Mouse (Mus musculus) MEL (cell line): ENCODE measurements around the gene Znhit1. TPM values are rescaled to one million over a fixed set of nuclear protein-coding genes. Genes with fewer than 3 reads are reported as not detected.
A peak's percentile ranks its signal among the peaks of the same experiment; 100 is the strongest.

ENCODE experiments used
- DNase-seq: peaks from one replicate; pipeline ENCODE4 v3.0.0; 2011; ENCODE audit warnings: low read depth, low spot score
- H3K27ac ChIP-seq: 2 replicates; pipeline ENCODE4 v1.5.1; 2012; ENCODE audit warnings: low read depth, mild to moderate bottlenecking, control low read depth, low read length, moderate library complexity; ENCODE audit not compliant: control insufficient read depth
- H3K27me3 ChIP-seq, 2 experiments: fragments of 150-350 bp in 1 of 2; sonication (generic) in 1 of 2; 2 replicates each; pipeline ENCODE4 v1.6.1; 2012; ENCODE audit warnings: low read length in 2 of 2, mild to moderate bottlenecking in 2 of 2, improper control_type of control experiment in 1 of 2, moderate library complexity in 1 of 2; ENCODE audit not compliant: insufficient read depth in 2 of 2, control insufficient read depth in 1 of 2
- H3K36me3 ChIP-seq, 2 experiments: 2 replicates each; pipeline ENCODE4 v1.6.1; 2012 to 2014; ENCODE audit warnings: low read length in 2 of 2, improper control_type of control experiment in 1 of 2, inconsistent platforms in 1 of 2, mild to moderate bottlenecking in 1 of 2; ENCODE audit not compliant: insufficient read depth in 2 of 2, control insufficient read depth in 1 of 2
- H3K4me1 ChIP-seq, 2 experiments: fragments of 150-350 bp in 1 of 2; sonication (generic) in 1 of 2; 2 replicates each; pipeline ENCODE4 v1.6.1; 2012; ENCODE audit warnings: low read length in 2 of 2, improper control_type of control experiment in 1 of 2, mild to moderate bottlenecking in 1 of 2; ENCODE audit not compliant: insufficient read depth in 2 of 2, control insufficient read depth in 1 of 2
- H3K4me3 ChIP-seq, 2 experiments: fragments of 150-350 bp in 1 of 2; sonication (generic) in 1 of 2; 2 replicates each; pipeline ENCODE4 v1.5.1; 2012; ENCODE audit warnings: low read depth in 2 of 2, low read length in 2 of 2, mild to moderate bottlenecking in 2 of 2, moderate library complexity in 2 of 2, control low read depth in 1 of 2, improper control_type of control experiment in 1 of 2; ENCODE audit not compliant: control insufficient read depth in 1 of 2, insufficient read depth in 1 of 2
- H3K79me2 ChIP-seq: 2 replicates; pipeline ENCODE4 v1.6.1; 2012; ENCODE audit warnings: mild to moderate bottlenecking, low read length, moderate library complexity; ENCODE audit not compliant: control insufficient read depth, poor library complexity, insufficient read depth
- H3K9ac ChIP-seq: 2 replicates; pipeline ENCODE4 v1.6.1; 2012; ENCODE audit warnings: low read depth, mild to moderate bottlenecking, control low read depth, low read length, moderate library complexity; ENCODE audit not compliant: control insufficient read depth, poor library complexity, severe bottlenecking
- H3K9me3 ChIP-seq: fragments of 150-350 bp; sonication (generic); replicated peaks from 2 replicates; pipeline ENCODE4 v1.6.1; 2012; ENCODE audit warnings: mild to moderate bottlenecking, low read length, improper control_type of control experiment, moderate library complexity; ENCODE audit not compliant: insufficient read depth
- BHLHE40 ChIP-seq: IDR thresholded peaks from 2 replicates; pipeline ENCODE4 v1.6.1; 2012; ENCODE audit warnings: low read depth, mild to moderate bottlenecking, inconsistent platforms, low read length, improper control_type of control experiment, borderline replicate concordance
- CHD1 ChIP-seq: IDR thresholded peaks from 2 replicates; pipeline ENCODE4 v1.6.1; 2012; ENCODE audit warnings: low read depth, mild to moderate bottlenecking, inconsistent platforms, low read length, improper control_type of control experiment
- CHD2 ChIP-seq: IDR thresholded peaks from 2 replicates; pipeline ENCODE4 v1.6.1; 2011; ENCODE audit warnings: low read length, improper control_type of control experiment
- CTCF ChIP-seq, 3 experiments: IDR thresholded peaks in 2 of 3; conservative IDR thresholded peaks in 1 of 3; 2 replicates each; pipeline ENCODE4 v1.5.1; 2011 to 2012; ENCODE audit warnings: low read length in 3 of 3, low read depth in 2 of 3, mild to moderate bottlenecking in 2 of 3, improper control_type of control experiment in 1 of 3, inconsistent platforms in 1 of 3, mixed read lengths in 1 of 3, moderate library complexity in 1 of 3; ENCODE audit not compliant: control insufficient read depth in 1 of 3, insufficient read depth in 1 of 3, poor library complexity in 1 of 3, severe bottlenecking in 1 of 3
- E2F4 ChIP-seq: IDR thresholded peaks from 2 replicates; pipeline ENCODE4 v1.6.1; 2011; ENCODE audit warnings: low read depth, low read length, improper control_type of control experiment, borderline replicate concordance
- ETS1 ChIP-seq: IDR thresholded peaks from 2 replicates; pipeline ENCODE4 v1.6.1; 2012; ENCODE audit warnings: low read depth, mild to moderate bottlenecking, inconsistent platforms, low read length, improper control_type of control experiment, moderate library complexity
- HCFC1 ChIP-seq: IDR thresholded peaks from 2 replicates; pipeline ENCODE4 v1.6.1; 2012; ENCODE audit warnings: low read depth, mild to moderate bottlenecking, inconsistent platforms, low read length, improper control_type of control experiment, moderate library complexity
- JUND ChIP-seq: IDR thresholded peaks from 2 replicates; pipeline ENCODE4 v1.6.1; 2011; ENCODE audit warnings: low read depth, mild to moderate bottlenecking, improper control_type of control experiment, low read length
- KAT2A ChIP-seq: conservative IDR thresholded peaks from 2 replicates; pipeline ENCODE4 v1.6.1; 2012; ENCODE audit warnings: low read depth, low read length, improper control_type of control experiment, inconsistent platforms
- MAFK ChIP-seq: IDR thresholded peaks from 2 replicates; pipeline ENCODE4 v1.6.1; 2011; ENCODE audit warnings: low read depth, mild to moderate bottlenecking, low read length, improper control_type of control experiment, borderline replicate concordance
- MAZ ChIP-seq: IDR thresholded peaks from 2 replicates; pipeline ENCODE4 v1.6.1; 2012; ENCODE audit warnings: low read depth, mild to moderate bottlenecking, inconsistent platforms, low read length, improper control_type of control experiment
- MEF2A ChIP-seq: IDR thresholded peaks from 2 replicates; pipeline ENCODE4 v1.6.1; 2014; ENCODE audit warnings: low read depth, mild to moderate bottlenecking, inconsistent platforms, low read length, improper control_type of control experiment; ENCODE audit not compliant: poor library complexity, insufficient replicate concordance, severe bottlenecking; ENCODE audit errors: extremely low read depth
- MYB ChIP-seq: IDR thresholded peaks from 2 replicates; pipeline ENCODE4 v1.6.1; 2011; ENCODE audit warnings: mild to moderate bottlenecking, low read depth, low read length, improper control_type of control experiment
- MYC ChIP-seq: IDR thresholded peaks from 2 replicates; pipeline ENCODE4 v1.6.1; 2011; ENCODE audit warnings: low read depth, mild to moderate bottlenecking, low read length, improper control_type of control experiment, moderate library complexity
- NELFE ChIP-seq: IDR thresholded peaks from 2 replicates; pipeline ENCODE4 v1.6.1; 2011; ENCODE audit warnings: low read depth, low read length, improper control_type of control experiment
- NRF1 ChIP-seq: IDR thresholded peaks from 2 replicates; pipeline ENCODE4 v1.6.1; 2014; ENCODE audit warnings: low read depth, mild to moderate bottlenecking, inconsistent platforms, low read length, improper control_type of control experiment, moderate library complexity; ENCODE audit not compliant: poor library complexity, insufficient read depth, severe bottlenecking
- POLR2A ChIP-seq, 2 experiments: IDR thresholded peaks; 2 replicates each; pipeline ENCODE4 v1.6.1; 2011 to 2012; ENCODE audit warnings: low read length in 2 of 2, mild to moderate bottlenecking in 2 of 2, control low read depth in 1 of 2, improper control_type of control experiment in 1 of 2, low read depth in 1 of 2, moderate library complexity in 1 of 2; ENCODE audit not compliant: control insufficient read depth in 1 of 2, insufficient read depth in 1 of 2, poor library complexity in 1 of 2
- POLR2AphosphoS2 ChIP-seq: IDR thresholded peaks from 2 replicates; pipeline ENCODE4 v1.6.1; 2011; ENCODE audit warnings: low read length, improper control_type of control experiment
- RAD21 ChIP-seq: IDR thresholded peaks from 2 replicates; pipeline ENCODE4 v1.6.1; 2011; ENCODE audit warnings: mild to moderate bottlenecking, low read depth, low read length, improper control_type of control experiment
- RCOR1 ChIP-seq: IDR thresholded peaks from 2 replicates; pipeline ENCODE4 v1.6.1; 2012; ENCODE audit warnings: low read depth, mild to moderate bottlenecking, inconsistent platforms, low read length, improper control_type of control experiment
- SIN3A ChIP-seq: IDR thresholded peaks from 2 replicates; pipeline ENCODE4 v1.6.1; 2012; ENCODE audit warnings: low read length, improper control_type of control experiment, inconsistent platforms
- SMC3 ChIP-seq: IDR thresholded peaks from 2 replicates; pipeline ENCODE4 v1.6.1; 2011; ENCODE audit warnings: low read depth, low read length, improper control_type of control experiment
- TCF12 ChIP-seq: IDR thresholded peaks from 2 replicates; pipeline ENCODE4 v1.6.1; 2014; ENCODE audit warnings: low read depth, mild to moderate bottlenecking, inconsistent platforms, low read length, improper control_type of control experiment, moderate library complexity
- UBTF ChIP-seq: IDR thresholded peaks from 2 replicates; pipeline ENCODE4 v1.6.1; 2012; ENCODE audit warnings: low read depth, mild to moderate bottlenecking, inconsistent platforms, low read length, improper control_type of control experiment, moderate library complexity, borderline replicate concordance; ENCODE audit not compliant: insufficient read depth
- ZC3H11A ChIP-seq: IDR thresholded peaks from 2 replicates; pipeline ENCODE4 v1.6.1; 2012; ENCODE audit warnings: low read depth, mild to moderate bottlenecking, inconsistent platforms, low read length, improper control_type of control experiment
- ZNF384 ChIP-seq: IDR thresholded peaks from 2 replicates; pipeline ENCODE4 v1.6.1; 2012; ENCODE audit warnings: low read depth, mild to moderate bottlenecking, inconsistent platforms, low read length, improper control_type of control experiment
- polyA plus RNA-seq, 2 experiments: library from polyadenylated mRNA; stranded (reverse) in 1 of 2; unstranded in 1 of 2; fragments of >175 nt in 1 of 2; fragments of >200 nt in 1 of 2; gene quantifications; 2 replicates each; pipeline versions ENCODE4 v1.2.1 to v1.2.4; 2012; ENCODE audit warnings: low replicate concordance in 2 of 2, low read depth in 1 of 2; ENCODE audit not compliant: insufficient read length in 2 of 2, insufficient read depth in 1 of 2, missing spikeins in 1 of 2
- total RNA-seq: library from RNA; depleted of rRNA; stranded (reverse); fragments of 300-350 nt; gene quantifications from 2 replicates; pipeline ENCODE4 v1.2.3, GENCODE M21; 2012

The Znhit1 gene
- total and polyA plus RNA-seq, 3 experiments, result 56.6 to 123 TPM; not detected in 1

GRCm38 (mm10) chr5:137025132-137025531 is 37.3 kb upstream of the Znhit1 start:
- no peak overlapping the region for H3K27ac ChIP-seq
- peaks cover 0 to 8% of the 10 kb centered on the region in 2 experiments; a peak in 2 of 4 replicates for H3K4me1 ChIP-seq
- TF ChIP-seq ZNF384, result no peak
- TF ChIP-seq RCOR1, result no peak
- TF ChIP-seq UBTF, result no peak
- TF ChIP-seq NRF1, result 0 out of 2 replicates have a peak, but pooled peaks have one; percentile 13
- no peak for TF ChIP-seq ETS1
- TF ChIP-seq SMC3, result peak; percentile 90
- TF ChIP-seq CHD2, result no peak
- TF ChIP-seq MAZ, result peak; percentile 93
- no peak for TF ChIP-seq POLR2AphosphoS2
- TF ChIP-seq MYB, result no peak
- TF ChIP-seq TCF12, result no peak
- no peak for TF ChIP-seq NELFE
- TF ChIP-seq SIN3A, result peak; percentile 26; the same call in 1 of the 2 replicates
- no peak for TF ChIP-seq POLR2A (IDR thresholded peaks at IDR 0.05; ENCODE audit: control insufficient read depth in 1 of 2, insufficient read depth in 1 of 2, low read depth in 1 of 2, low read length in 2 of 2, poor library complexity in 1 of 2)
- no peak for TF ChIP-seq MYC
- TF ChIP-seq CTCF (IDR thresholded peaks at IDR 0.05 in 2 of 3, conservative IDR thresholded peaks at IDR 0.05 in 1 of 3; ENCODE audit: control insufficient read depth in 1 of 3, insufficient read depth in 1 of 3, low read depth in 2 of 3, low read length in 3 of 3, poor library complexity in 1 of 3, severe bottlenecking in 1 of 3), result peak; percentile 81 to 97 (median 90)
- no peak for TF ChIP-seq KAT2A
- no peak for TF ChIP-seq MEF2A
- no peak for TF ChIP-seq CHD1
- 0 out of 2 replicates have a peak, but pooled peaks have one; percentile 27 for TF ChIP-seq BHLHE40
- peak; percentile 65 for TF ChIP-seq ZC3H11A
- TF ChIP-seq RAD21, result peak; percentile 70
- TF ChIP-seq MAFK, result no peak
- TF ChIP-seq E2F4, result no peak
- TF ChIP-seq HCFC1, result no peak
- no peak for TF ChIP-seq JUND
- H3K4me3 ChIP-seq, result peak overlapping the region; percentile 50 to 54
- H3K9ac ChIP-seq, result peak overlapping the region; percentile 57
- DNase-seq, result peak; percentile 84
- H3K9me3 ChIP-seq, result no peaks in the 10 kb centered on the region
- H3K27me3 ChIP-seq, result peaks cover 0 to 3% of the 10 kb centered on the region in 2 experiments; a peak in 3 of 4 replicates
- peaks cover 0 to 4% of the 10 kb centered on the region in 2 experiments; a peak in 2 of 4 replicates for H3K36me3 ChIP-seq
- no peaks in the 10 kb centered on the region for H3K79me2 ChIP-seq
